Mouse (Mus musculus): ENCODE measurements around the gene Rnf145.
A peak's percentile ranks its signal among the peaks of the same experiment; 100 is the strongest.

Gene Rnf145

DNA sequence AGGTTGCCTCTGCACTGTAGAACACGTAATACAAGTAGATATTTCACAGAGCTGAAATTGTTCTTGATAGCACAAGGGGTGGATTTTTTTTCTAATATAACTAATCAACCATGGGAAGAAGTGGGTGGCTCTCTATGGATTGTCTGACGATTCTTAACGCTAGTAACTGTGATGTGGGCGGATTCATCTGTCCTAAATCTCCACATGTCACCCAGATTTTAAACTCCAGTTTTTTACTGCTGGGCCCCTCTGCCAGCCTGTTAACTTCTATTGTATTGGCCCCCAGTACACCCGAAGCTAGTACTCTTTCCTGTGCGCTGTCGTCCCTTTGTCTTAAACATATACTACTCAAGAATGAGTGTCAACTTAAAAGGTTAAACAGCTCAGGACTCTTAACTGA, 8.4 kb upstream of the Rnf145 start:
- no peak for DNase-seq

DNA sequence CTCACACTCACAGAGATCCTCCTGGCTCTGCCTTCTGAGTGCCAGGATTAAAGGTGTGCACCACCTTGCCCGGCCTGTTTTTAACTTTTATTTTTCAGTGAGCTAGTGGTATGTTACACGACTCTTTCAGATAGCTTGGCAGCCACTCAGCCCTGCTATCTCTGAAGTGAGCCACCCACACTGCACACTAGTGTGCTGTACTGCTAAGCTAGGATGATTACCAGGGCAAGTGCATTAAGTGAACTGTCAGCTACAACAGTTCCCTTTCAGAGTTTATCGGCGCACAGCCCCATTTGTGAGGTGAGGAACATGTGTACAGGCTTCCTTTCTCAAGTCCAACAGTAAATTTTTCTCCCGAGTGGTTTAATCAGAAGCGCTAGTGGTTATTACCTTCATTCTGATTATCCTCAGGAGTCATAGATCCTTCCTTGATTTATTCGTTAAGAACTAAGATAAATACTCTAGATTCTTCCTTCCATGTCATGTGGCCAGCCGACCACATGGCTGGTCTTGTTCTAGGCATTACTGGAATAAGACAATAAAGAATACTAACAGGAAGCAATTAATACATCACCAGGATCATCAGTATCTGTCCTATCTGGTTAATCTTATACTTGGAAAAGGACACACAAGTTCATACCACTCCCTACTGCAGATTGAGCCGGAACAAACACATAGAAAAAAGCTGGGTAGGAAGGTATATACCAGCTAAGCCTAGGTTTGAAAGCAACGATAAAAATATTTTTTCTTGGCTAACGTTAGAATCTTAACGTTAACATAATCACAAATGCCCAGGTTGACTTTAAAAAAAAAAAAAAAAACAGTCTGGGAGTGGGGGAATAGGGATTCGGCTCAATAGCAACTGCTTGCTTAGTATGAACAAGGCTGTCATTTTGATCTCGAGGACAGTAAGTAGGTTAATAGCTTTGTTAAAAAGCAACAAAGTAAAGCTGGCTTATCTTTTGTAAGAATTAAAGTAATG, 6.4 kb upstream of the Rnf145 start:
- DNase-seq = no peak

DNA sequence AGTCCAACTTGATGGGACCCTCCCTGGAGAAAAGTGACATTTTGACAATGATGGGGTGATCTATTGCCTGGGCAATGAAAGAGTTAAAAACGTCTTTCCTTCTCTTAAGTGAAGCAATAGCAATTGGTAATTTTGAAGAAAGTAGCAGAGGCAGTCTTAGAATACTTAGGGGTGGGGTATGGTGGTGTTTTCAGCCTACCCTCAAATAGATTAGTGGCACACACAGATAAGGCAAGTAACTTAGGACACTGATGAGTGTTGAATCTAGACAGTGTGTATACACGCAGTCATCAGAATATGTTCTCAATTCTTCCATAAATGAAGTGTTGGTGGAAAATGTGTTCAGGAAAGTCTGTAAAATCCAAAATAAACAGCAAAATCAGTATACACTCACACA, 5.7 kb upstream of the Rnf145 start:
- no peak for DNase-seq

DNA sequence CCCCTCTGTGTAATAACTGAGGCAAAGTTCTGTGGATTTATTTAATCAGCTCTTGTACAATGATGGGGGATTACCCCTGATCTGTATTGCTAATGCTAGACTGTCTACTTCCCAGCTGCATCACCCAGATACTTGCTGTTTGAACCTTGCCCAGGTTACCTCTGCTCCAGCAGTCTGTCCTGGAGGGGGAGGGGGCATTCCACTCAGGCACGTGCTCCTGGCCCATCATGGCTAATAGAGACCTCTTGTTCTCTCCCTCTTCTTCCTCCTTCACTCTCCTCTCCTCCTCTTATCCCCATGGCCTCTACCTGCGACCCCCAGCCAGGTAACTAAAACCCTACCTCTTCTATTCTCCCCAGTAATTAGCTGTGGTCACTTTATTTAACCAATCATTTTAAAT, 4.1 kb upstream of the Rnf145 start:
- DNase-seq = no peak

DNA sequence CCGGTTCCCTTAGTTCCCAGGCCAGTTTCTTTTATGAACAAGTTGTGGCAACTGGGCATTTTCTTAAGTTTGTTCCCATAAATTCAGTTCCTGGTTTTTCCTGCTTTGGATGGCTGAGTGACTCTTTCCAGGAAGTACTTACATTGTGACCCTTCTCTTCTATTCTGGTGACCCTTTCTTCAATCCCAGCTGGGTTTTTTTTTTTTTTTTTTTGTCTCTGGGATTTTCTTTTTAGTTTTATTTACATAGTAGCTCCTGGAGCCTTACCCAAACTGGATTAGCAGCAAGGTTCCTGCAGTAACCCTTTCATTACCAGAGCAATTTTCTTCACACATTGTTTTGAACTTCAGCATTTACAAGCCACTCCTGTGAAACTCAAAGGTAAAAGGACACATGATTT, 2.4 kb upstream of the Rnf145 start:
- DNase-seq = no peak

DNA sequence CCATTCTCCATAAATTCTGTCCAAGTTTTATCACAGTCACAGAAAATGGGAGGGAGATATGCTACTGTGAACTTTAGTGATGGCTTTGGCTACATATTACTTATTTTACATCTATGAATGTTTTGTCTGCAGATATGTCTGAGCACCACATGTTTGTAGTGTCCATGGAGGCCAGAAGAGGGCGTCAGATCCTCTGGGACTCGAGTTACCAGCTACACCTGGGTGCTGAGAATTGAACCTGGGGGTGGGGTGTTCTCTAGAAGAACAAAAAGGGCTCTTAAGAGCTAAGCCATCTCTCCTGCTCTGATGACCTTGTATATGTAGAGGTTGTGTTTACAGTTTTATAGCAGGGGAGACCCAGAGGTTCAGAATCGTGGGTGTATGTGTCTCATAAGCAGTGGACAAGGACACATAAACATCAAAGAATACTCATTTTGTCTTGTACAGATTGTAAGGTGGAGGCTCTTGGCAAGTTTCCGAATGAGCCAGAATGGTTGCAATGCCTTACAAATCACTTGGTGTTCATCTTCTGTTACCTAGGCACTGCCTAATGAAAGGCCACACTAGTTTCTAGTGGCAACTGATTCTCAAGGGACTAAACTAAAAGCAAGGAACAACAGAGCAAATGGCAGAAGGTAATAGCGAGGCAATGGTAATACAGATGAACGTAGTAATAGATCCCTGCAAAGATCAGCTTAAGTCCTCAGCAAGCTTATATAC, 1.0 kb upstream of the Rnf145 start:
- no peak for DNase-seq

DNA sequence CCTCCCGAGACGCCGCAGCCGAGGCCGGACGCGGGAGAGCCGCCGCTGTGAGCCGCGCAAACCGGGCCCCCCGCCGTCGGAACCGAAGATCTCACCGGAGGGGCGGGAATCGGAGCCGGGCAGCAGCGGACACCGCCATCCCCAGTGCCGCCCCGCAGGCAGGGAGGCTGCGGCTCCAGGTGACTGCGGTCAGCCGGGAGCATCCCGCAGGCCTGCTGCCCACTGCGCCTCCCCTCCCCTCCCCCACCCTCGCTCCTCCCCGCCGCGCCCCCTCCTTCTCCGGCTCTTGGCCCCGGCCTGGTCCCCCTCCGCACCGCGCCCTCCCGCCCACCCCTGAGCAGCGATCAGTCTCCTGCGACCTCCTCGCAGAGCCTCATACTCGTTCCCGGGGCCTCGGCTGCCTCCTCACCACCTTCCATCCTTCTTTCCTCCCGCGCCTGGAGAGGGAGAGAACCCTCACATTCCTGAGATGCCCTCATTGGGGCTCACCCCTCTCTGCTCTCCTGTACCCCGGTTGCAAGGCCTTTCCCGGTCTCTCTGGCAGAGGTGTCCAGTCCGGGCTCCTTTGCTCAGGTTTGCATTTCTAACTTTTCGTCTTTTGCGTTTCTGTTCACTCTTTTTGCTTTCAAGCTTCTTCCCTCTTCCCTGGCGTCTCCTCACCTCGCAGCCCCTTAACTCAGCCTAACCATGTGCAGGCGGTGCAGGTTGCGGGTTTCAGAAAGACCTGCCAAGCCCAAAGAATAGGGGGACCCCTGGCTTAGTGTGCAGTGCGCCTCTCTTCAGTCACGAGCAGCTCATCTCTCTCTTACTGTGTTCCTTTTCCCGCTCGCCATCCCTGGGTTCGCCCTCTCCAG, 559 bp downstream of the Rnf145 start:
- peak; percentile 30 to 45 for DNase-seq

DNA sequence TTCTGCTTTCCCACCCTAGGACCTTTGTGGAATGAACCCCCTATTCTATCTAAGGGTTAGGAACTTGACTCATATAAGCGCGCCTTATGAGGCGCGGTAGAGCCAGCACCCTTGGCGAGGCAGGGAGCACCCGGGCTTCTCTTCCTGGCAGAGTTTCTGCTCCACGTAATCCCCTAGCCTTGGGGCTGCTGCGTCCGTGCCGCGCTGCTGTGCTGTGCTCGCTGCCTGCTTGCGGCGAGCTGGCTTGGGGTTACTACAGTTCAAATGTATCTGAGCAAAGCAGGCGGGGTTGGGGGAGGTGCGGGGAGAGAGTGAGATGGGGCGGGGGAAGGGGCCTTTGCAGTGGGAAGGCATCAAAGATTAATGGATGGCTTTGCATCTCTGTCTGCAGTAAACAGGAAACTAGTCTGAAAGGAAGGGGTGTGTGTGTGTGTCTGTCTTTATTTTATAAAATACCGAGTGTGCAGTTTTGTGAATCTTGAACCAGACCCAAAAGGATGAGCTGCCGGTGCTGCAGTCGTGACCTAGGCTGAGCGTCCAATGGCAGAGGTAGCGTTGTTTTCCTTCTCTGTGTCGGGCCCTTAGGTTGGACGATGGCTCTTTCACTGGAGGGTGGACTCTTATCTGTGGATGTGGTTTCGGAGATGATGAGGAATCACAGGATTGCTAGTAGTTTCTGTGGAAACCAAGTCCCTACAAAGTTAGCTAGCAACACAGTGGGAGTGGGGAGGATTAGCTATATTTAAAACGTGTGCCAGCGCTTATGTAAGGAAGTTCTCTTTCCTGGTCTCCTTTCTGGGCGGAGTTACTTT, 1.4 kb downstream of the Rnf145 start:
- DNase-seq = peak; percentile 76

DNA sequence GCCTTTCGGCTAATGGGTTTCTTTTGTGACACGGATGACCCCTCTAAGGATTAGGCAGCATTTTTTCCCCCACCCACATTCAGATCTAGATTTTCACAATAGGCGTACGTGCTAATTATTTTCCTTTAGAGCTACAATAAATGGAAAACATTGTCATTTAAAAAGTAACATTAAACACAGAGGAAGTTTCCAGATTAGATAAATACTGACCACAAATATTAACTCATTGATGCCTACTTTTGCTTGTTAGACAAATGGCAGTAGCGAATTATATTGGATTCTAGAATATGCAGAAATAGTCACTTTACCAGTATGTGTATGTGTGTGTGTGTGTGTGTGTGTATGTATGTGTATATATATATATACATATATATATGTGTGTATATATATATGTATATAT, 3.8 kb downstream of the Rnf145 start:
- DNase-seq = no peak

DNA sequence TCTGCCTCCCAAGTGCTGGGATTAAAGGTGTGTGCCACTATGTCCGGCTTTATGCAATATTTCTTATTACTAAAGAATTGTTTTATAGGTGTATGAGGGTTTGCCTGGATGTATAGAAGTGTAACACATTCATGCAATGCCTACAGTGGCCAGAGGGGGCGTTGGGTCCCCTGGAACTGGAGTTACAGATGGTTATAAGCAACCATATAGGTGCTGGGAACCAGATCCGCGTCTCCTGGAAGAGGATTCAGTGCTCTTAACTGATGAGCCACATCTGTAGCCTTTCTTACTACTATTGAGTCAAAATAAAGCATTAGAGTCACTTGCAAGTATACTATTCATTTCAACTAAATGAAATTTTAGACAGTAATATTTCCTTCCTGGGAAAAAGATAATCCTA, 7.0 kb downstream of the Rnf145 start:
- no peak for DNase-seq

DNA sequence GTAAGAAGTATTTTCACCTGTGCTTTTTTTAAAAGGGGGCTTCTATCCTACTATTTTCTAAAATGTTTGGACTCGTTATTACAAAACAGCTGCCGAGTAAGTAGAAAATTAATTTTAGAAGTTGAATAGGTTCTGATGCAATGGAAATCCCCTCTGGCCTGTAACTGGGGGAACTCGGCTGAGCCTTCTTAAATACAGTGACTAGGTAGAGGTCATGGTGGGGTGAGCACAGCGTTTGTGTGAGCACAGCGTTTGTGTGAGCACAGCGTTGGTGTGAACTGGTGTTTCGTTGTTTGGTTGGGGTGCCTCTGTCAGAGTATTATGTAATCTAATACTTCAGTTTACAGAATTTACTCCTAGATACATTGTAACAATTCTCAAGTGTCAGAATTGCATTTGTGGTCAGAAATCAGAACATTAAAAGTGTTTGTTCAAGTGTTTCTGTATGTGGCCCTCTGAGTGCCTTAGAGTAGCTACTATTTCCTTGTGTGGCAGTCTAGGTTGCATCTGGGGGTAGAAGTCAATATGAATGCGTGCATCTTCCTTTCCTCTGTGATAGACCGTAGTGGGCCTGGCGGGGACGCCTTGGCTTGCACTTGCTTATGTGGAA, 8.0 kb downstream of the Rnf145 start:
- peak in 1 of 2 experiments; percentile 35 for DNase-seq

DNA sequence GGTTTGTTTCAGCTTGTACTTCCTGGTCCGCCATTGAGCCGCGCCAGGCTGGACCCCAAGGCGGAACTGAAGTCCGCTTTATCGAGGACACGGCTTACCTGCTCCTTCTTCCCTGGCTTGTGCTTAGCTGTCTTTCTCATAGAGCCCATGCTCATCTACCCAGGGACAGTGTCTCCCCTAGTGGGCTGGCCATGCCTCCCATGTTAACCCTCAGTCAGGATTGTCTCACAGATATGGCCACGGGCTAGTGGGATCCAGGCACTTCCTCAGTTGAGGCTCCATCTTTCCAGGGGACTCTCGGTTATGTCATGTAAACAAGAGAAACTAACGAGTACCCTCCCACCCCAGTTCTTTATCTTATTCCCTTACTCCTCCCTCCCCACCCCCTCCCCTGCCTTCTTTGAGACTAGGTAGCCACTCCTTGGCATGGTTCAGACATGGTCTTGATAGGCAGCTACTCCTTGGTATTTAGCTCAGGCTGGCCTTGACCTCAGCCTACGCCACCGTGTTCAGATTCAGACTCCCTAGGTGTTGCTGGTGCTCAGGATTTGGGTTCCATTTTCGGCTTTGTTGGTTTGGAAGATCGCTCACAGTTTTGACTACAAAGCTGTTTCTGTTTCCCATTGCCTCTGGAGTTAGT, 9.9 kb downstream of the Rnf145 start:
- DNase-seq = no peak

DNA sequence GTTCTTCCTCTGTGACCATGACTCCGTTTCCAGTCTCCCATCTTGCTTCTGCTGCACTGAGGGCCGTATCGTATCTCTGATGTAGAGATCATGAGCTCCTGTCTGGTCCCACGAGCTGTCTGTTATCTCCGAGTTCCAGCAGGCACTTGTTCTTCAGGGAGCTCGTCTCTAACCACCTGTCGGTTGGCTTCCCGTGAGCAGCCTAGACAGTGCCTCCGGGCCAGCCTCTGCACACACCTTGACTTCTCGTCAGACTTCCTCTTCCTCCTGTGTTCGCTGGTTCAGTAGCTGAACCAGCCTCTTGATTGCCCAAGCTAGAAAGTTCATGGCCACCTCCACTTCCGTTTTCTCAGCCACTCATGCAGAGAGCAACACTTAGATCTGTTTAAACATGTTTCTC, 10.4 kb downstream of the Rnf145 start:
- peak; percentile 58 to 75 for DNase-seq

DNA sequence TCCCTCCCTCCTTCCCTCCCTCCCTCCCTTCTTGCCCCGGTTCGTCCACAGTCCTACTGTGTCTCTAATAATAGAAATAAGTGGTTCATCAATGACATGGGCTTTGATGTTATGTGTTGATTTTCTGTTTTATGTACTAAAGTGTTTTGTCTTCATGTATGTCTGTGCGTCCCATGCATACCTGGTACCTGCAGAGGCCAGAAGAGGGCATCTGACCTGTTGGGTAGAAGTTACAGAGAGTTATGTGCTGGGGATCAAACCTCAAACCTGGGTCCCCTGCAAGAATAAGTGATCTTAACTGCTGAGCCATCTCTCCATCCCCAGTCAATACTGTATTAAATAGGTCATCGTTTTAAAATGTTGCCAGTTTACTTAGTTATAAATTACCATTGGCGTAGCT, 11.0 kb downstream of the Rnf145 start:
- DNase-seq = no peak

DNA sequence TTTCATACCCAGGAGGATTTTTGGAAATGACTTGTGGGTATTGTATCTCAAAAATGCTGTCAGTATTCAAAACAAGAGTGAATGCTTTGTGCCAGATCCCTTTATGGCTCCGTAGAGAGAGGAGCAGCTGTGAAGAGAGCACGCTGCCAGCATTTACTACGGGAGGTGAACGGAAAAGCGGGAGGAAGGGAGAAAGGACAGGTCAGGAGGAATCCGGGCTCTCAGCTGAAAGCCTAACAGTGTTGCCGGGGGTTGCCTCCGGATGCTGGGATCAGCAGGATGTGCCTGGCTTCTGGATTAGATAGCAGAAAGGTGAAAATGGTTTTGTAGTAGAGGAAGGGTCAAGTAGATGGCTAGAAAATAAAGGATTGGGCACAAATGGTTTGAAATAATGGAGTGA, 11.6 kb downstream of the Rnf145 start:
- DNase-seq = no peak

DNA sequence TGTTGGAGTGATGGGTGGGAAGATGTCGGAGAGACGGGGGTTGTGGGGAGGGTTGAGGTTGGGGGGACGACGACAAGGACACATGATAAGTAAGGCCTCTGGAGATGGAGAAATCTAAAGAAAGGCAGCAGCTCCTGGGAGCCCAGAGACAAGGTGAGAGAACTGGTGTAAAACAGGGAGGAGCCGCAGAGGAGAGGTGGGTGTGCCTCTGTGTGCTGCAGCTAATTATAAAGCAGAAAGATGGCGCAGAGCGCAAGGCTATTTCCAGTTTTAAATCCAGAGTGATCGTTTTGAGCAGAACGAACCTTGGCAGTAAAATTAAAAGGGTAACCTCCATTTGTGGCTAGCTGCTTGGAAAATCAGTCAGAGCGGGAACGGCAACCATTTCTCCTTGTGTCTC, 12.1 kb downstream of the Rnf145 start:
- no peak for DNase-seq

DNA sequence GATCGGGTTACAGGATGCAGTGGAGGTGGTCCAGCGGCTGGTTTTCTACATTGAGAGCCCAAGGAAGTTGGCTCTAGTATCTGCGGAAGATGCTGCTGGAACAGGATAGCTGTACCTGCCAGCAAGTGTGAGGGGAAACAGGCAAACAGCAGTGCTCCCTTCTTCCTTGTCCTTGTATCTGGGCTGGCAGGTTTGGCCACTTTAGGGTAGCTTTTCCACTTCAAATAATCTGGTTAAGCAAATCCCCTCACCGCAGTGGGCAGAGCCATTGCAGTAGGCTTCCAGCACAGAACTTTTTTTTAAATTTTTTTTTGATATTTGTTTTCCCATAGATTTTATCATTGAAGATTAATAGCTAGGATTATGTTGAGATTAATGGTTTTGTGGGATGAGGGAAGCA, 12.9 kb downstream of the Rnf145 start:
- no peak for DNase-seq

DNA sequence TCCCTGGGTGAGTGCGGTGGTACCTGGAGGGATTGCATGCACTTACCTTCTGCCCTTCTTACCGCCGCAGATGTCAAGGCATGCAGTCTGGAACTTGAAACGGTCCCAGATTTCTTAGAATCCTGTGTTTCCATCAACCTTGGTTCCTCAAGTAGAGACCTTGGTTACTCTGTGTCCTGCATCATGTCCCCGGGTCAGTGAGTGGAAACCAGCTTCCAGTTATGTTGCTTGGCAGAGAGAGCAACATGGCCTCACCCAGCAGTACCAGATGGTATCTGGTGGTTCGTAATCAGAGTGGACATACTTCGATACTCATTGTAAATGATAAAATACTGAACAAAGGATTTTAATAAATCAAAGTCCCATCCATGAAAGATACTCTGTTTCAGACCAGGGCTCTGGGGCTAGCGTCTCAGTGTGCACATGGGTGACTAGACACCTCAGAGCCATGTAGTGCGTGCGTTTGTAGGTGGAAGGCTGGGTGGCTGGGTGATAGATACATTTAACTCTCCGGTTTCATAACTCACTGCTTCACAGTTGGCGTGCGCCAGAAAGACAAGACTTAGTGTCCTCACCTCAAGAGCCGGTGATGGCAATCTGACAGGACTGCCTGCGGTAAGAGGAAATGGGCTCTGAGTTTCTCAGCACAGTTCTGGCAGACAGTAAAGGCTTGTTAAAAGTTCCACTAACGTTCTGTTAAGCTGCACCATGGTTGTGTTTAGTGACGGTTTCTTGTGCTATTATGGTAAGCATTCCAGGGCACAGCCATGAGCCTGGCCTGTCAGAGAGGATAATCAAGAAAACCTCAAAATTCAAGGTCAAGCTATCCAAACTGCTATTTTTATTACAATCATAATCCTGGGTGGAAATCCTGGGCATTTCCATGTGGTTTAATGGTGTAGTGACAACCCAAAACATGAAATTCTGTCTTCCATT, 14.3 kb downstream of the Rnf145 start:
- DNase-seq = no peak

DNA sequence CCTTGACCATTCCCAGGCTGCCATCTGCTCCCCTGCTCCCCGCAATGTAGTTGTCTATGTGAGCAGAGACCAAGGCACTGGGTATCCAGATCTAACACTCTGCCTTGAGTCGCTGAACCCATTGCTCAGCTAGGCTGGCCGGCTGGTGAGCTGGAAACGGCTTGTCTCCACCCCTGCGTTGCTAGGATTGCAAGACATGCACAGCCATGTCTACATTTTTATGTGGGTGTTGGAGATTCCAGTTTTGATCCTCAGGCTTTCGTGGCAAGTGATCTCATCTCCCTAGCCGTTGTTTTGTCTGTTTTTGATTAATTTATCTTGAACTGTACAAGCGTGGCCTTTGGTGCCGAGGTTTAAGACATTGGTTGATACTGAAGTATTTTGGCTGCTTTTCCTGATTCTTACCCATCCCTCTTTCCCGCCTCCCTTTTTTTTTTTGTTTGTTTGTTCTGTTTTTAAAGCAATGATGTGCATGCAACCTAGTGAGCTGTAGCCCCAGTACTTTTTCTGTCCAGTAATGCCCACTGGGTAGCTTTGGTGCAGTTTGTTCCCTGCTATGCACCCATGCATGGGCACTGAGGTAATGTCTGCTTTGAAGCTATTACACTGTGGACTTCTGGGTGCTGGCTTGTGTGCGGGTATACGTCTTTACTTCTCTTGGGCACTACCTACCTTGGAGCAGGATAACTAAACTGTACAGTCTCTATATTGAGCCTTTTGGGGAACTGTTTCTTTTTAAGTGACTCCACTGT, 16.4 kb downstream of the Rnf145 start:
- DNase-seq = no peak

Data from spleen, adult 18-20 months (tissue).